16 mouse cellular contexts compared by ENCODE assay signal in the genomic region with DNA sequence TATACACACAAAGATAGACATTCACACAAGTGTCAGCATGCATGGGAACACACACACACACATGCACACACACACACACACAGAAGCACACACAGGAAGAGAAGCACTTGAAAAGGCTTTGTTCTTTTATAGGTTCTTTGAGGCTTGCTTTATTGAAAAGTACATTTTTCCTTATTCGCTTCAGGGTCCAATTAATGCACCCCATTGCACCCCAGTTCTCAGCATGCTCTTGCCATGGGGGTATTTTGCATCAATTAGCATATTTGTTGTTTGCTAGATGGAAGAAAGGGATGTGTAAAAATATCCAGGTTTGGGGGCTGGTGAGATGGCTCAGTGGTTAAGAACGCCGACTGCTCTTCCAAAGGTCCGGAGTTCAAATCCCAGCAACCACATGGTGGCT.
DNase-seq lines count a peak whose midpoint lies in the region; ATAC-seq lines count a peak whose summit lies in the region.
"Had no signal": no experiment of that assay in that cellular context is flagged by ENCODE, and none has a peak within 500 bp of the region (broad histone marks: within the 10 kb centered on the region; RNA-seq: fewer than 3 reads in every experiment).

No protein-coding gene starts in this region.

- H3K4me2 ChIP-seq in forebrain, embryonic 13.5 days: no peak overlapping the region
- no peak overlapping the region for H3K4me2 ChIP-seq in midbrain, embryonic 15.5 days
- no peak overlapping the region for H3K4me2 ChIP-seq in midbrain, embryonic 11.5 days
- no peak overlapping the region for H3K4me2 ChIP-seq in forebrain, embryonic 14.5 days (ENCODE audit: low read length)
- H3K4me2 ChIP-seq: embryonic facial prominence, embryonic 13.5 days; heart, embryonic 12.5 days; hindbrain, embryonic 14.5 days had no signal

- no peak overlapping the region for H3K4me3 ChIP-seq in forebrain, embryonic 13.5 days
- no peak overlapping the region for H3K4me3 ChIP-seq in forebrain, embryonic 10.5 days
- no peak overlapping the region for H3K4me3 ChIP-seq in midbrain, embryonic 15.5 days
- no peak overlapping the region for H3K4me3 ChIP-seq in midbrain, embryonic 11.5 days (ENCODE audit: low read depth, low read length)
- H3K4me3 ChIP-seq in forebrain, embryonic 14.5 days (ENCODE audit: low read depth, low read length): no peak overlapping the region
- H3K4me3 ChIP-seq: embryonic facial prominence, embryonic 13.5 days; heart, embryonic 12.5 days; hindbrain, embryonic 10.5 days had no signal

- ATAC-seq in forebrain, embryonic 13.5 days: no peak
- 0 out of 2 replicates have a peak, but pooled peaks have one; percentile 29 for ATAC-seq in midbrain, embryonic 15.5 days (replicated peaks)
- ATAC-seq in midbrain, embryonic 11.5 days (ENCODE audit: low FRiP score): no peak
- ATAC-seq in forebrain, embryonic 14.5 days: no peak

- H3K27me3 ChIP-seq in forebrain, embryonic 13.5 days: no peaks in the 10 kb centered on the region
- H3K27me3 ChIP-seq in forebrain, embryonic 10.5 days (ENCODE audit: poor library complexity, severe bottlenecking): no peaks in the 10 kb centered on the region
- H3K27me3 ChIP-seq in midbrain, embryonic 15.5 days (replicated peaks): no peaks in the 10 kb centered on the region
- H3K27me3 ChIP-seq in midbrain, embryonic 11.5 days (ENCODE audit: control insufficient read depth, insufficient read depth, low read length): no peaks in the 10 kb centered on the region
- no peaks in the 10 kb centered on the region for H3K27me3 ChIP-seq in forebrain, embryonic 14.5 days (replicated peaks; ENCODE audit: control insufficient read depth, insufficient read depth, low read length)
- H3K27me3 ChIP-seq: embryonic facial prominence, embryonic 13.5 days; heart, embryonic 12.5 days had no signal

- no peaks in the 10 kb centered on the region for H3K36me3 ChIP-seq in forebrain, embryonic 13.5 days (ENCODE audit: poor library complexity, severe bottlenecking)
- no peaks in the 10 kb centered on the region for H3K36me3 ChIP-seq in forebrain, embryonic 10.5 days (replicated peaks)
- no peaks in the 10 kb centered on the region for H3K36me3 ChIP-seq in midbrain, embryonic 15.5 days (replicated peaks)
- H3K36me3 ChIP-seq in midbrain, embryonic 11.5 days (ENCODE audit: control insufficient read depth, insufficient read depth, low read length): no peaks in the 10 kb centered on the region
- no peaks in the 10 kb centered on the region for H3K36me3 ChIP-seq in forebrain, embryonic 14.5 days (ENCODE audit: control insufficient read depth, insufficient read depth, low read length)
- H3K36me3 ChIP-seq: embryonic facial prominence, embryonic 13.5 days; heart, embryonic 12.5 days; hindbrain, embryonic 10.5 days had no signal

- DNase-seq in forebrain, embryonic 10.5 days (ENCODE audit: extremely low spot score, low spot score): no peak
- DNase-seq in midbrain, embryonic 11.5 days (ENCODE audit: low spot score, missing footprints): no peak
- peak; percentile 52 for DNase-seq in forebrain, embryonic 14.5 days (ENCODE audit: low spot score)
- no peak for DNase-seq in lung, adult 18-20 months
- DNase-seq in spleen, postnatal 36 days (ENCODE audit: low spot score in 2 of 2): no peak
- DNase-seq: adrenal gland, postnatal 14 days; cerebellum, adult 18-20 months; cerebellum, adult 9-11 months; cerebellum, postnatal 36 days; gastrocnemius, postnatal 10 days had no signal

- H3K9me3 ChIP-seq in forebrain, embryonic 13.5 days (replicated peaks): no peaks in the 10 kb centered on the region
- H3K9me3 ChIP-seq in forebrain, embryonic 10.5 days: no peaks in the 10 kb centered on the region
- no peaks in the 10 kb centered on the region for H3K9me3 ChIP-seq in midbrain, embryonic 15.5 days
- H3K9me3 ChIP-seq in midbrain, embryonic 11.5 days (ENCODE audit: control insufficient read depth, low read length): no peaks in the 10 kb centered on the region
- H3K9me3 ChIP-seq in forebrain, embryonic 14.5 days (replicated peaks; ENCODE audit: control insufficient read depth, low read length): no peaks in the 10 kb centered on the region
- H3K9me3 ChIP-seq: embryonic facial prominence, embryonic 13.5 days; hindbrain, embryonic 10.5 days had no signal

- WGBS in forebrain, embryonic 13.5 days: 58% methylated on average over 4 of the region's 4 CpGs
- WGBS in forebrain, embryonic 10.5 days: 95% methylated on average over 4 of the region's 4 CpGs
- 84% methylated on average over 4 of the region's 4 CpGs for WGBS in midbrain, embryonic 15.5 days
- WGBS in midbrain, embryonic 11.5 days: 96% methylated on average over 4 of the region's 4 CpGs
- 47% methylated on average over 4 of the region's 4 CpGs for WGBS in forebrain, embryonic 14.5 days

- no peak overlapping the region for H3K9ac ChIP-seq in forebrain, embryonic 13.5 days
- H3K9ac ChIP-seq in midbrain, embryonic 15.5 days: no peak overlapping the region
- H3K9ac ChIP-seq in midbrain, embryonic 11.5 days (ENCODE audit: low read length): no peak overlapping the region
- no peak overlapping the region for H3K9ac ChIP-seq in forebrain, embryonic 14.5 days (ENCODE audit: low read length)
- H3K9ac ChIP-seq: embryonic facial prominence, embryonic 13.5 days; heart, embryonic 12.5 days; hindbrain, embryonic 14.5 days had no signal

- H3K4me1 ChIP-seq in forebrain, embryonic 13.5 days: peaks cover 30% of the 10 kb centered on the region
- peaks cover 18% of the 10 kb centered on the region for H3K4me1 ChIP-seq in forebrain, embryonic 10.5 days
- H3K4me1 ChIP-seq in midbrain, embryonic 15.5 days: peaks cover 23% of the 10 kb centered on the region
- no peaks in the 10 kb centered on the region for H3K4me1 ChIP-seq in midbrain, embryonic 11.5 days (ENCODE audit: control insufficient read depth, insufficient read depth, low read length)
- H3K4me1 ChIP-seq in forebrain, embryonic 14.5 days (ENCODE audit: control insufficient read depth, insufficient read depth, low read length): peaks cover 20% of the 10 kb centered on the region

- peak overlapping the region; percentile 21; the same call in 1 of the 2 replicates for H3K27ac ChIP-seq in forebrain, embryonic 13.5 days
- H3K27ac ChIP-seq in forebrain, embryonic 10.5 days: no peak overlapping the region
- H3K27ac ChIP-seq in midbrain, embryonic 15.5 days: no peak overlapping the region
- H3K27ac ChIP-seq in midbrain, embryonic 11.5 days (ENCODE audit: low read depth, low read length): no peak overlapping the region
- H3K27ac ChIP-seq in forebrain, embryonic 14.5 days (ENCODE audit: low read depth, low read length): no peak overlapping the region
- H3K27ac ChIP-seq: embryonic facial prominence, embryonic 13.5 days; hindbrain, embryonic 10.5 days; hindbrain, embryonic 14.5 days had no signal
